ENCODE assay signal across 8 mouse cellular contexts in the genomic region with DNA sequence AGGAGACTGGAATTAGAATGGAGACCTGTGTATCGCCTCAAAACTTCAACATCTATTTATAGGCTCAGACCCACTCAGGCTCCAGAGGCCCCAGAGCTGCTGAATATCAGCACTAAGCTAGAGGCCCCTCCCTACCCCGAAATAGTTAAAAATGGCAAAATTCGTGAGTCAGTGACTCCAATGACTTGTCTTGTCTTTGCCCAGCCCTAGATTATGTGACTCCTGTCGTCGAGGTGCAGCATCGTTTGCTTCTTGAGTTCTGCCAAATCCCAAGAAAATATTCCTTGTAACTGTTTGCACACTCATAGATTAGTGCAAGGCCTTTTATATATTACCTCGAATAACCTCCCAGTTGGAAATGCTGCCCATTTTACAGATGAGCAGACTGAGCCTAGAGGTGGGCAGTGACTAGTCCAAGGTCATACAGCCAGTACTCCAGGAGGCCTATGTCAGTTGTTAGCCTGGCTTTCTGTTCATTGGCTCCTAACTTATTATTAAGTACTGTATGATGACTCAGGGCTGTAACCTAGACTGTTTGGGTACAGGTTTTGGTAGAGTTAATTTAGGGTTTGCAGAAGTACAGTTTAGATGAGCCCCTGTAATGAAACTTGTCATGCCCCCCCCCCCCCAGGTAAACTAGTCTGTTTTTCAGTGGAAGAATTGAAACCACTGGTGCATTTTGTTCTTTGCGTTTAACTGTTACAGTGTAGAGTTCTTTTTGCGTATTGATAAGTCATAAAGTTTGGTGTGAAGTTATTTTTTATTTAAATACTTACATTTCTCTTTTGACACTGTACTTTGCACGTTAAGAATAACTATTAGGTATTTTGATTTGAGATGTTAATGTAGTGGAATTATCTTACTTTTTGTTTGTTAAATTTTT. TPM values are rescaled to one million over a fixed set of nuclear protein-coding genes. Genes with fewer than 3 reads are reported as not detected.
DNase-seq lines count a peak whose midpoint lies in the region; ATAC-seq lines count a peak whose summit lies in the region.

No protein-coding gene starts in this region.

- H3K9me3 ChIP-seq in intestine, embryonic 16.5 days (ENCODE audit: control insufficient read depth, low read length) = no peaks in the 10 kb centered on the region
- H3K9me3 ChIP-seq in neural tube, embryonic 13.5 days = no peaks in the 10 kb centered on the region

- H3K4me3 ChIP-seq in intestine, embryonic 16.5 days (ENCODE audit: low read length) = peak overlapping the region; percentile 97
- peak overlapping the region; percentile 98 for H3K4me3 ChIP-seq in neural tube, embryonic 13.5 days

- DNase-seq in adrenal gland, postnatal 14 days = peak; percentile 54
- DNase-seq in adrenal gland, postnatal 25 days = no peak
- peak; percentile 32 for DNase-seq in retina, embryonic 14.5 days (ENCODE audit: low spot score)
- no peak for DNase-seq in retina, postnatal 1 day
- DNase-seq in urinary bladder, adult 2 months (ENCODE audit: low spot score) = no peak
- no peak for DNase-seq in left cerebral cortex, postnatal 36 days (ENCODE audit: low spot score in 2 of 2)

- peak overlapping the region; percentile 100 for H3K27ac ChIP-seq in intestine, embryonic 16.5 days (ENCODE audit: low read length)
- H3K27ac ChIP-seq in neural tube, embryonic 13.5 days (replicated peaks) = peak overlapping the region; percentile 100

- intact Hi-C loops in left cerebral cortex, postnatal 36 days (cut with DNase I) = loop anchor here (5.0 to 10.0 kb wide), 3 partner anchors 46 to 143 kb away; no protein-coding TSS in a partner anchor

- H3K4me2 ChIP-seq in intestine, embryonic 16.5 days (ENCODE audit: low read depth, low read length) = peak overlapping the region; percentile 86
- H3K4me2 ChIP-seq in neural tube, embryonic 13.5 days = peak overlapping the region; percentile 73

- H3K9ac ChIP-seq in intestine, embryonic 16.5 days (ENCODE audit: low read depth, low read length) = peak overlapping the region; percentile 99
- peak overlapping the region; percentile 100 for H3K9ac ChIP-seq in neural tube, embryonic 13.5 days

- 20% methylated on average over 10 of the region's 10 CpGs for WGBS in intestine, embryonic 16.5 days
- WGBS in neural tube, embryonic 13.5 days = 33% methylated on average over 10 of the region's 10 CpGs

- ATAC-seq in intestine, embryonic 16.5 days = no peak
- no peak for ATAC-seq in neural tube, embryonic 13.5 days (ENCODE audit: low read depth)

- no peaks in the 10 kb centered on the region for H3K36me3 ChIP-seq in intestine, embryonic 16.5 days (ENCODE audit: control insufficient read depth, insufficient read depth, low read length)
- H3K36me3 ChIP-seq in neural tube, embryonic 13.5 days = no peaks in the 10 kb centered on the region

- H3K27me3 ChIP-seq in intestine, embryonic 16.5 days (replicated peaks; ENCODE audit: control insufficient read depth, insufficient read depth, low read length) = no peaks in the 10 kb centered on the region
- H3K27me3 ChIP-seq in neural tube, embryonic 13.5 days = no peaks in the 10 kb centered on the region

- H3K4me1 ChIP-seq in intestine, embryonic 16.5 days (ENCODE audit: control insufficient read depth, insufficient read depth, low read length) = peaks cover 39% of the 10 kb centered on the region
- peaks cover 56% of the 10 kb centered on the region for H3K4me1 ChIP-seq in neural tube, embryonic 13.5 days (replicated peaks)

RNA-seq across cellular contexts. Expression of gene Dyrk1a, which starts 1.5 kb away (rescaled TPM):
- 61.3 and 65.3 TPM in 2 replicates for total RNA-seq in adrenal gland, postnatal 14 days (2021)
- total RNA-seq in adrenal gland, postnatal 25 days (2021) = 59.4 and 76.4 TPM in 2 replicates
- 7.1 and 7.3 TPM in 2 replicates for polyA plus RNA-seq in intestine, embryonic 16.5 days (2015; fragmentation: Nextera tagmentation; extraction: Ambion mirVana)
- 9.5 and 10.3 TPM in 2 replicates for polyA plus RNA-seq in neural tube, embryonic 13.5 days (2015; fragmentation: Nextera tagmentation; extraction: Ambion mirVana)
- 25.4 and 31.6 TPM in 2 replicates for polyA plus RNA-seq in urinary bladder, adult 2 months (2012; rRNA removed)
- total RNA-seq in left cerebral cortex, postnatal 36 days (2021) = 10 to 100 TPM; 92.3 to 97.4 TPM

RNA-seq across cellular contexts. Expression of gene Vps26c, which starts 44.7 kb away (rescaled TPM):
- total RNA-seq in adrenal gland, postnatal 14 days (2021) = 49.1 and 50.4 TPM in 2 replicates
- 59.1 and 61.5 TPM in 2 replicates for total RNA-seq in adrenal gland, postnatal 25 days (2021)
- polyA plus RNA-seq in intestine, embryonic 16.5 days (2015; fragmentation: Nextera tagmentation; extraction: Ambion mirVana) = 67.7 and 71.8 TPM in 2 replicates
- polyA plus RNA-seq in neural tube, embryonic 13.5 days (2015; fragmentation: Nextera tagmentation; extraction: Ambion mirVana) = 74.6 and 82.4 TPM in 2 replicates
- 52.4 and 64.7 TPM in 2 replicates for polyA plus RNA-seq in urinary bladder, adult 2 months (2012; rRNA removed)
- 10 to 100 TPM; 32.0 to 35.0 TPM for total RNA-seq in left cerebral cortex, postnatal 36 days (2021)

Comparison
In these comparisons a context has a peak if more than half of its experiments do, and no peak if none do; other contexts are left out.
1. DNase-seq: peak in adrenal gland, postnatal 14 days (single experiment) and retina, embryonic 14.5 days (single experiment); none in adrenal gland, postnatal 25 days (single experiment), retina, postnatal 1 day (single experiment), urinary bladder, adult 2 months (single experiment) and left cerebral cortex, postnatal 36 days (0 of 2).